Mouse (Mus musculus): ENCODE measurements around the gene Tas2r104.

Gene Tas2r104

DNA sequence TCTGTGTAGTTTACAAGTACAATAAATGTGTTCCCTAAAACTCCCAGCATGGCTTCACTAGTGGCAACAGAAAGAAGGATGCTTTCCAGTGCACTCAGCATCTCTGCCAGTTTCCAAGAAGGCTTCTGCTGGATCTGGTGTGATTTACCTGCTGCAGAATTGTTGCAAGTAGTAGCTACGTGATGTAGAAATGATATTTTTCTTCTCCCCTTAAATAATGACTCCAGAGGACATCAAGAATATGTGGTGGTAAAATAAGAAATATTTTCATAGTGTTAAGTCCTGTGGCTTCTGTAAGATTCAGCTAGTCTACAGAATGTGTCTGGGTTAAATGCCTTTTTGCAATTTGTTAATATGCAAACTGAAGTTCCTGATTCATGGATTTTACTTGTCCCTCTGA lies at the start of gene Tas2r104:
Tas2r104 (minus strand) TSS at position 101 of the 400 bp plus-strand sequence.
- DNase-seq, result no peak

DNA sequence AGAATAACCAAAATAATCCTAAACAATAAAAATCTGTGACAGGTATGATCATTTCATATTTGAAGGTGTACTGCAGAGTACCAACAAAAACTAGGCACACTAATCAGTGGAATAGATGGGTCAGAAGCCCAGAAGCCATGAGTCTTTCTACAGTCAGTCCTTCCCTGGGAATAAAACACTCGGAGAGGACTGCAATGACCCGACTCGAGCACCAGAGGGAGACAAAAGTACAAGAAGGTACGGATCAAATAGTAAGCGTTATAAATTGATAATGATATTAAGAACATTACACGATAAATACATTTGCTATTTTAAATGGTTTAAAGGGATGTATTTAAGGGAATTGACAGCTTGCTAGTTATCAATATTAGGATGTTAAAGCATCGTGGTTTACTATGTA lies 27.3 kb upstream of the Tas2r104 start:
- no peak for DNase-seq

DNA sequence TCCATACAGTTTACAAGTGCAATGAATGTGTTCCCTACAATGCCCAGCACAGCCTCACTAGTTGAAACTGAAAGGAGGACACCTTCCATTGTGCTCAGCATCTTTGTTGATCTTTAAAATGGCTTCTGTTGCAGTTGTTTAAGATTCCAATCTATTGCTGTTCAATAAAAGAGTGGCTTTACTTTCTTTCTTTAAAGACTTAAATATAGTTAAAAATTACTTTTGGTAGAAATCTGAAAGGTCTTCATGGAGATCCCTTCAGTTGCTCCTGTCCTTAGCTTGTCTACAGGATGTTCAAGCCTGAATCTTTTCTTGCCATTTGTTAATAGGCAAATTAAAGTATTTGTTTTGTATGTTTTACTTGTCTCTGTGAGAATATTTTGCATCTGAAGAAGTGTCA lies 4.4 kb upstream of the Tas2r104 start, which contains the start of gene Tas2r114:
Tas2r114 (minus strand) TSS at position 101 of the 400 bp plus-strand sequence.
- no peak for DNase-seq

DNA sequence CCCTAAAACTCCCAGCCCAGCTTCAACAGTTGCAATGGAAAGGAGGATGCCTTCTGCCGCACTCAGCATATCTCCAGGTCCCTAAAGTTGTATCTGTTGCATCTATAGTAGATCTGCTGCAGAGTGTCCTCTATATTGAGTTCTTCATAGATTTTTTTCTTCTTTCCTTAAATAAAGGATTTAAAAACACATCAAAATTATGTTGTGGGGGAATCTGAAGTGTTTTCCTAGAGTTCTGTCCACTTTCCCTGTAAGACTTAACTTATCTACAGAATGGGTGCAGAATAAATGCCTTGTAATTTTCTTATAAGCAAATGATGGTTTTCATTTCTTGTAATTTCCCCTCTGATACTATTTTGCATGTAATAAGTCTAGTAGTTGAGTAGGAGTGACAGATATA lies 1.9 kb upstream of the Tas2r104 start, which contains the start of gene Tas2r105:
Tas2r105 (minus strand) TSS at position 101 of the 400 bp plus-strand sequence.
- DNase-seq, result no peak

DNA sequence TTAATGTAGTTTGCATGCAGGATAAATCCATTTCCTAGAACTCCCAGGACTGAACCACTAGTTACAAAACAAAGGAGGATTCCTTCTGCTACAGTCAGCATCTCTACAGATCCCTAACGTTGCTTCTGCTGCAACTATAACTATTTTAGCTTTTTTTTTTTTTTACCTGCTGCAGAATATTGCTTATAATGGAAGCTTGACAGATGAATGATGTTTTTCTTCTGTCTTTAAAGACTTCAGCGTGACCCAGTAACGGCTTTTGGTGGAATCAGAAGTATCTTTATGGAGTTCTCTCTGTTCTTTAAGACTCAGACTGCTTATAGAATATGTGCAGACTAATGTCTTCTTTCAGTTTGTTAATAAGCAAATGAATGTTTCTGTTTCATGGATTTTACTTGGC lies 6.8 kb downstream of the Tas2r104 start, which contains the start of gene Tas2r106:
Tas2r106 (minus strand) TSS at position 101 of the 400 bp plus-strand sequence.
- no peak for DNase-seq

DNA sequence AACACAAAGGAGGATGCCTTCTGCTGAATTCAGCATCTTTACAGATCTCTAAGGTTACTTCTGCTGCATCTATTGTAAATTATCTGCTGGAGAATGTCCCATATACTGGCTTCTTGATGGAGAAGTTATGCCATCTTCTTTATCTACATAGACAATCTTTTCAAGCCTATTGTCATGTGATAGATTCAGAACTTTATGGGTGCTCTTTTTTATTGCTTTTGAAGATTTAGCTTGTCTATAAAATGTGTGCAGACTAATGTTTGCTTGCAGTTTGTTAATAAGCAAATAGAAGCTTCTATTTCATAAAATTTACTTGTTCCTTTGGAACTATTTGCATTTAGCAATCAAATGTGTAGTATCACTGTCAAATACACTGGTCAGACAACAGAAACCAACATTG lies 25.5 kb downstream of the Tas2r104 start, which contains the start of gene Tas2r107:
Tas2r107 (minus strand) TSS at position 101 of the 400 bp plus-strand sequence.
- DNase-seq, result no peak

Data from cerebellum, postnatal 14 days (tissue).